Mouse (Mus musculus): ENCODE measurements at regions not wholly inside any gene's neighbourhood (a gene's known extent, or its start where the extent isn't known, plus 50 kb on each side); places are given as distances from the start of the nearest gene placed in this dataset.

- no peak for DNase-seq
These were observed 246.6 kb upstream of the Prep start for GRCm38 (mm10) chr10:44820379-44820778.

- DNase-seq, result no peak
These were observed 247.6 kb upstream of the Prep start for GRCm38 (mm10) chr10:44819361-44819760.

GRCm38 (mm10) chr10:44818615-44819014, 248.4 kb upstream of the Prep start:
- DNase-seq, result no peak

GRCm38 (mm10) chr10:44796205-44796604, 267.9 kb upstream of the Prdm1 start:
- no peak for DNase-seq

GRCm38 (mm10) chr10:44785386-44785785, 257.1 kb upstream of the Prdm1 start:
- DNase-seq, result no peak

GRCm38 (mm10) chr10:44780381-44780958, 252.2 kb upstream of the Prdm1 start:
- no peak for DNase-seq

GRCm38 (mm10) chr10:44779568-44780207, 251.4 kb upstream of the Prdm1 start:
- DNase-seq, result no peak

GRCm38 (mm10) chr10:44777214-44777613, 248.9 kb upstream of the Prdm1 start:
- DNase-seq, result no peak

GRCm38 (mm10) chr10:44776175-44776574, 247.9 kb upstream of the Prdm1 start:
- no peak for DNase-seq

GRCm38 (mm10) chr10:44765527-44765926, 237.2 kb upstream of the Prdm1 start:
- no peak for DNase-seq

- DNase-seq, result no peak
These were observed 234.8 kb upstream of the Prdm1 start for GRCm38 (mm10) chr10:44763102-44763501.

- no peak for DNase-seq
These were observed 233.8 kb upstream of the Prdm1 start for GRCm38 (mm10) chr10:44762068-44762467.

GRCm38 (mm10) chr10:44761324-44761723, 233.0 kb upstream of the Prdm1 start:
- no peak for DNase-seq

- no peak for DNase-seq
These were observed 227.2 kb upstream of the Prdm1 start for GRCm38 (mm10) chr10:44755355-44755957.

- no peak for DNase-seq
These were observed 226.6 kb upstream of the Prdm1 start for GRCm38 (mm10) chr10:44754930-44755329.

- no peak for DNase-seq
These were observed 224.6 kb upstream of the Prdm1 start for GRCm38 (mm10) chr10:44752719-44753390.

- no peak for DNase-seq
These were observed 222.8 kb upstream of the Prdm1 start for GRCm38 (mm10) chr10:44751061-44751460.

GRCm38 (mm10) chr10:44749206-44749605, 220.9 kb upstream of the Prdm1 start:
- no peak for DNase-seq

GRCm38 (mm10) chr10:44747419-44747818, 219.1 kb upstream of the Prdm1 start:
- DNase-seq, result no peak

- no peak for DNase-seq
These were observed 215.9 kb upstream of the Prdm1 start for GRCm38 (mm10) chr10:44744221-44744620.

- DNase-seq, result no peak
These were observed 205.3 kb upstream of the Prdm1 start for GRCm38 (mm10) chr10:44733641-44734040.

- DNase-seq, result no peak
These were observed 202.4 kb upstream of the Prdm1 start for GRCm38 (mm10) chr10:44730721-44731120.

- no peak for DNase-seq
These were observed 200.7 kb upstream of the Prdm1 start for GRCm38 (mm10) chr10:44728963-44729362.

- no peak for DNase-seq
These were observed 196.3 kb upstream of the Prdm1 start for GRCm38 (mm10) chr10:44724575-44724974.

Measured in cerebellum, adult 11 months (tissue).